Mouse (Mus musculus): Measurements from ENCODE around the gene Grik4. TPM values are rescaled to one million over a fixed set of nuclear protein-coding genes. Genes with fewer than 3 reads are reported as not detected.

The Grik4 gene
- total RNA-seq, 2 experiments from 2014 or later: 0.72 TPM; not detected in 1

DNA sequence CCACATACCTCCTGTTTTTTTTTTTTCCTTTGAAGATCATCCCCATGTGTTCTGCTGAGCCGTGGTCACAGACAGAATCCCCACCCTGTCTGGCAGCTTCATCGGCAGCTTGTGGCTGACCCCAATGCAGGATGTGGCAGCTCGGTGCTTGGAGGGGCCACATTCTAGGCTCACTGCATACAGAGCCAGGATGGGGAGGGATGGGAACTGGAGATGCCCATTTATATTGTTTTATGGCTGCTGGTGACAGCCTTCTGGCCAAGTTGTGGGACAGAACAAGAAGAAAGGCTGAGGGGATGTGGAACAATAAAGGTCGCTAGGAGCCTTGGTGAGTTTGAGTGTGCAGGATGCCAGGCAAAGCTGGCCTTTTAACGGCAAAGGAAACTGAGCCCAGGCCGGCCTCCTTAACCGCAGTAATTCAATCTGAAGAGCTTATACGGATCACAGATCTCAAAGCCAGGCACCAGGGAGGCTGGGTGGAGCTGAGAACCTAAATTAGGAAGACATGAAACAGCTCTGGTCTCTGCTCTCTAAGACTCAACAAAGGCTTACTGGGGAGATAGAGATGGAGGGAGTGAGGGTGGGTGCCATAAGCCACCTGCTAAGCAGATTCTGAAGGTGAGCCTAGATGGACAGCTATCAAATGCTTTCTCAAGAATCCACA, 241.0 kb downstream of the Grik4 start:
- no peak for ATAC-seq (replicated peaks; ENCODE audit: poor library complexity, severe bottlenecking)

DNA sequence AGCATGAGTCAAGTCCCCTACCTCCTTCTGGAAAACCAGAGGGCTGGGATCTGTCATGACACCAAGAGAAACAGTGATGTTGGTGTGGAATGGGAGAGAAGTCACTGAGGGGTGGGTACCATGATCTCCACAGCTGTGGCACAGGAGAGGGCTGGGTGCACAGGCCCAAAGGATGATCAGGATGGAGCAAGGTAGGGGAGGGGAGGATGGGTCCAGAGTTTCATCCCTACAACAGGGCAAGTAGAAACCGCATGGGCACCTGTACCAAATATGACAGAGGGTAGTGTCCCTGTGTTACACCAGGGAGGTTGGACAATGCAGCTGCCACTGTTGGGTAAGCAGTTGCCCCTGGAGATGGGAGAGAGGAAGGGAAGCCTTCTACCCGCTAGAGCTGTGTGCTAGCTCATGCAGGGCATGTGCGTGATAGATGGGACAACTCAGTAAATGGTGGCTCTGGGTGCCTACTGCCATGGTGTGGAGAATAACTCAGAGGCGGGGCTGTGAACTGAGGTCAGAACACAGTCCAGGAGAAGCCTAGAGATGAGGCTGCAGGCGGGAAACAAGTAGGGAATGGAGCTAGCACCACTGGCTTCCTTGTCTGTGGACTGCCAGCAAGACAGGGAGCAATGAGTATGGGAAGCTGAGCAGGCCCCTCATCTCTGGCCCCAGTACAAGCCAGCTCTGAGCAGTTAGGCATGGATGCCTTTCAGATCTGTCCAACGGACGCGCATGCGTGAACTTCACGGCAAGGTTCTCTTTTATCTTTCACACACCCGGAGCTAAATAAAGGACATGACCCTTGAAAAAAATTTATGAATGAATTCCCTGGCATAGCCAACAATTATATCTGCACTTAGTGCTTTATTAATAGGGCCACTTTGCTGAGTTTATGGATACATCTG, 241.8 kb downstream of the Grik4 start:
- no peak for ATAC-seq (replicated peaks; ENCODE audit: poor library complexity, severe bottlenecking)

DNA sequence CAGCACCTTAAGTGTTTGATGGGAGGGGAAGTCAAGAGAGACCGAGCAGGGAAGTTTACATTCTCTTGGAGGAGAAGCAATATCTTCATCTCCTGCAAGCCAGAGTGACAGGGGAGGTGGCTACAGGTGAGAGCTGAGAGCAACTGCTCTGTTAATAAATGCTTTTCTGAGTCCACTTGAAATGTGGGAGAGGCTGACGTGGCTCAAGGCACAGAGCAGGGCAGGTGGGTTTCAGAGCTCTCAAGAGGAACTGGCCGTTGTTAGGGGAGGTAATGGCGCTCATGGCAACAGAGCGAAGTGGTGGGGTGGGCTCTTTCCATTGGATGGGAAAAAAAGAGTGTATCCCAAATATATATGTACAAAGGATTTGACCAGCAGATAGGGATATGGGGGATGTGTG, 242.6 kb downstream of the Grik4 start:
- ATAC-seq (replicated peaks; ENCODE audit: poor library complexity, severe bottlenecking): no peak

DNA sequence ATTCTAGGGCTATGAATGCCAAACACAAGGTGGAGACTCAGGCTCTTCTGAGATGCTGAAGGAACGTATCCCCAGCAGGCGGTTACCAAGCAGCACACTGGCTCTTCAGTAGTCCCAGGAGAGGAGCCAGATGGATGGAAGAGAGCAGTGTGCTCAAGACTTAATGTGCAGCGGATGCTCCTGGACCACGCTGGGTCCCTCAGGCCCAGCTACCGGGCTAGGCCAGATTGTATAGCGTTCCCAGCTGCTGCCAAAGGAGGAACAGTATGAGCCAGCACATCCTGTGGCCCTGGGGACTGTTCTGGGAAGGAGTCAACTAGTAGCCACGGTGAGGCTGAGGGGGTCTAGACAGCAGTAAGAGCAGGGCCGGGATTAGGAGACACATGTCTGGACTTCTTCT, 251.3 kb downstream of the Grik4 start:
- ATAC-seq (replicated peaks; ENCODE audit: poor library complexity, severe bottlenecking): no peak

DNA sequence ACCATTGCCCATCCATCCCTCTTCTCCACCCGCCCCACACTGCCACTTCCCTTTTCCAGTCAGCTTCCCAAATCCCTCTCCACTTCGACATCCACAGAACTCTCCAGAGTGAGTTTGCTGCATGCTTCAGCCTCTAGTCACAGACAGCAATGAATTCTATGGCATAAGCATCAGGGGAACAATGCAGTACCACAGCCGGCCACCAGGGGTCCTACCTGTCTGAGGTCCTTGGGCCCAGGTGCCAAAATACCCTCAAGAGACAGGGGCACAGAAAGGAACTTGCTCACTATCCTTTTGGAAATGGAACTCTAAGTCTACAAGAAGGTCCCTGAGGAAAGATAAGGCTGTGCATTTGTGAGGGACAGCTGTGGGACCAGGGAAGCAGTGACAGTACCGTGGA, 256.1 kb downstream of the Grik4 start:
- ATAC-seq (replicated peaks; ENCODE audit: poor library complexity, severe bottlenecking): peak; percentile 56

DNA sequence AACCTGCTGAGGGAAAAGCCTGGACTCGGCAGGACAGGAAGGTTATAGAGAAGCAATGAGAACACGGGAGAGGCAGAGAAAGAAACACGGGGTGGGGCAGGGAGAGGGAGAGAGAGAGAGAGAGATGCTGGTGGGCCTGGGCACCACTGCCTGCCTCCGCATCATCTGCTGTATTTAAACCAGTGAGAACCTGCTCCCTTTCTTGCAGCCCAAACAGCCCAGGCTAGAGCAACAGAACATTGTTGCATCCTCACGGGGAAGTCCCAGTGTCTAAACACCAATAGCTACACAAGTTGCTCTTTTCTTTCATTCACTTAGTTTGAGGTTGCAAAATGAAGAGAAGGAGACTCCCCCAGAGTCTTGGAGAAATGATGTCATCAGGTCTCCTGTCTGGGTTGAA, 258.2 kb downstream of the Grik4 start:
- no peak for ATAC-seq (replicated peaks; ENCODE audit: poor library complexity, severe bottlenecking)

DNA sequence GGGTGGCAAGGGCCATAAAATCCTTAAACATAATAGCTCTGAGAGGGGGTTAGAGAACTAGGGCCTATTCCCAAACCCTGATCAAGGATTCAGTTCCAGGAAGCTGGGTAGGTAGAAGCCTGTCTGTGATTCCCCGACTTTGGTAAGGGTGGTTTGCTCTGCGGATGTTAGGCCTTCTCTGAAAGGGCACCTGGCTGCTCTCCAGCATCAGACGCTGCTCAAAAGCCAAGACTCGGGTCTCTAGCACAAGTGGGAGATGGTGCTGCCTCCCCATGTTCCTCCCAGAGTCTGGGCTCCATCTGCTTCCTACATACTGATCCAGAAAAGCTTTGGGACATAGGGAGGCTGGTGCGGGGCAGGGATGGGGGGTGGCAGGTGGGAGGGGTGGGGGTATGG, 270.3 kb downstream of the Grik4 start:
- peak; percentile 40; the same call in 1 of the 2 replicates for ATAC-seq (replicated peaks; ENCODE audit: poor library complexity, severe bottlenecking)

DNA sequence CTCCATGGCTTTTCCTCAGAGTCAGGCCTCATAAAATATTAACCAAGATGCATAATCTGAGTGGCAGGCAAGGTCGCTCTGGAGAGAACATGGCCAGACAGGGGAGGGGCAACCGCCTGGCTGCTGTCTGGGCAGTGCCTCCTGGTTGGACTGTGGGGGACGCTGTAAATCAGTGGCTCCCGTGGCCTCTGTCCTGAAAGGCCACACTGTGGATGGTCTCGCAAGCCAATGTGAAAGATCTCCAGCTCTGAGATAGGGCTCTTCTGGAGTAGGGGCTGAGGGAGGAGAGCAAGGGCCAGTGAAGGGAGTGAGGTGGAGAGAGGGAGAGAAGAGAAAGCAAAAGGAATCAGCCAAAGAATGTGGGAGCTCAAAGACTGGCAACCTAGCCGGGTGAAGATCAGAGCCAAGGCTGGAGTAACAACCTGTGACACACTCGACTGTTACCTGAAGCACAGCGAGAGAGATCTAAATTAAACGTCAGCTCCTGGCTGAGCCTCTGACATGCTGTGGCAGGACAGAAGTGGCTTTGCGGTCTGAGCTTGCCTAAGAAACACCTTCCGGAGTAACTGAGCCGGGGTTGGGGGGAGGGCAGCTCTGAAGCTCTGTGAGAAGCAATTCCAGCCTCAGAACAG, 270.8 kb downstream of the Grik4 start:
- ATAC-seq (replicated peaks; ENCODE audit: poor library complexity, severe bottlenecking): peak; percentile 91

DNA sequence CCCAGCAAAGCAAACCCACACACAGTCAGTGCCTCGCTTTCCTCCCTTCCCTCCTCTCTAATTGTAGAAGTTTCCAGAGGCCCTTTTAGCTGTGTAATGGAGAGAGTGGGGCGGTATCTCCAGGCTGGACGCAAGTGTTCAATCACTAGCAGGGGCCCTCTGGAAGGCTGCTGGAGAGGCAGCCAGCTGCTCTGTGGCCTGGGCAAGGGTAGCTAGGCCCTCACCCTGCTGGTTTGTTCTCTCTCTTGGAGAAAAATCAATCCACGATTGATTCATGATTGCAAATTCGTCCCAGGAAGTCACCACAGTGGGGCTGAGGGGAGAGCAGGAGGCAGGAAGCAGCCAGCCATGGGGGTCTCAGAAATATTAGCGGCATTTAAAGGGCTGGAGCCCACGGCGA, 271.3 kb downstream of the Grik4 start:
- no peak for ATAC-seq (replicated peaks; ENCODE audit: poor library complexity, severe bottlenecking)

DNA sequence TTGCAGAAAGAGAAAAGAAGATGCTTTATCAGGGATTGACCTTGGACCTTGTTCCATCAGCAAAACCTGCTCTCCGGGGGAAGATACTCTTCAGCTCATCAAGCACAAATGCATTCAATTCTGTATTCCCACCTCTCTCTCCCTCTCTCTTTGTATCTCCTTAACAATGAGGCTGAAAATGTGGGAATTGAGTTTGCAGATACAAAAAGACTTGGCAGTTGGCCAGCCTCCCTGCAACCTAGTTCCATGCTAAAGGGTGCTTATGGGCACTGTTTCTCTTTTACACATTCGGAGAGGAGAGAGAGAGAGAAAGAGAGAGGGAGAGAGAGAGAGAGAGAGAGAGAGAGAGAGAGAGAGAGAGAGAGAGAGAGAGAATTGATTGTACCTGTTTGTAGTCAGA, 273.7 kb downstream of the Grik4 start:
- ATAC-seq (replicated peaks; ENCODE audit: poor library complexity, severe bottlenecking): no peak

DNA sequence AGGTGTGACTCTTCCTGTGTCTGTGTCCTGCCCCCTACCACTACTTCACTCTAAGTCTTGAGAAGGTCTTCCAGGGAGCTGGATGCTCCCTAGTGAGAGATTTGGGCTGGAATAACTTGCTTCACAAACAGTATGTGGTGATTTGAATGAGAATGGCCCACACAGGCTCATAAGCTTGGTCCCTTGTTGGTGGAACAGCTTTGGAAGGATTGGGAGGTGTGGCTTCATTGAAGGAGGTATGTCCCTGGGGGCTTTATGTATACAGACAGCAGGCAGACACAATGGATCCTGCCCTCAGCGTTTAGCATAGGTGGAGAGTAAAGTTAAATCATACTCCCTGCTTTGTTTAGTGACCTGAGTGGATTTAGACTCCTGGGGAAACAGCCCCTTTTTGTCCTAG, 282.8 kb downstream of the Grik4 start:
- ATAC-seq (replicated peaks; ENCODE audit: poor library complexity, severe bottlenecking): no peak

DNA sequence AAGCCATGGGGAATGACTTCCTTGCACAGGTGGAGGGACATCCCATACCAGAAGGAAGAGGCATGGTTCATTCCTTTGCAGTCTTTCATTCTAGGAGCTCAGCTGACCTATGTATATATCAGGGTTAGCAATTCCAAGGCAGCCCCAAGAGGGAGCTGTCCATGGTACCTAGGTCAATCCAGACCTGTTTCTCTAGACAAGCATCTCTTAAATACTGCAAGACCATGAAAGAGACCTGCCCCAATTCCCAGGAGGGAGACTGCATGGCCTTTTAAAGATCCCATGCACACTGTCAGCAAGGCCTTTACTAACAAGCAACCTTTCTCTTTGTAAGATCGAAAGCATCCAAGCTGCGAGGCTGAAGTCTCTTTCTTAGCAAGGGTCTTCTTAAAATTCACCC, 291.5 kb downstream of the Grik4 start:
- 0 out of 2 replicates have a peak, but pooled peaks have one; percentile 35 for ATAC-seq (replicated peaks; ENCODE audit: poor library complexity, severe bottlenecking)

DNA sequence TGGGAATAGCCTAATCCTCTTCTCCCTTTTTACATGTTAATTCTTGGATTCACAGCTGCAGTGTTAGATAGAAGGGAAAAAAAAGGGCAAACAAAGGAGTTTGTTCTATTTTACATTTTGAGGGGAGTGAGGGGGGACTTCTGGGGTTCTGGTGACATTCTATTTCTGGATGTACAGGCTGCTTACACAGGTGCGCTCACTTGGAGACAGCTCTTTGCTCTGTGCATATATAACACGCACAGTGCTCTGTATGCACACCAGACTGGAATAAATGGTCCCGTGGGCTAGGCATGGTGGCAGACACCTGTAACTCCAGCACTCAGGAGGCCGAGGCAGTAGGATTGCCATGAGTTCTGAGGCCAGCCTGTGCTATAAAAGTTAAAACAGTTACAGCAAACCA, 292.0 kb downstream of the Grik4 start:
- no peak for ATAC-seq (replicated peaks; ENCODE audit: poor library complexity, severe bottlenecking)

DNA sequence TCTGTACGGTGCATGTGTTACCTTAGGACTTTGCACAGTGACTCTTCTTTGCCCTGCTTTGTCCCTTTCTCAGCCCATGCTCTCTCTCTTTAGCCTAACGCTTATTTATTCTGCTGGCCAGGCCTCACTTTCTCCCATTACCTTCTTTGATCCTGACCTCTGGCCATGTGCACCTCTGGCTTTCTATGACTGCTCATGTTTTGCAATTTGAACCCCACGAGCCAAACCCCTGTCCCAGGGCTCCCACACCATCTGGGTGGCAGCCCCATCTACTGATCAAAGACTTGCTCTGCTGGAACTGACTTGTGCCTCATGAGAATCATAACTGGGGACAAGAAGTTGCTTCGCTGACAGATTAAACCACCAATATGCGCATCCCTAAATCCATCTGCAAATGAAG, 294.4 kb downstream of the Grik4 start:
- ATAC-seq (replicated peaks; ENCODE audit: poor library complexity, severe bottlenecking): no peak

DNA sequence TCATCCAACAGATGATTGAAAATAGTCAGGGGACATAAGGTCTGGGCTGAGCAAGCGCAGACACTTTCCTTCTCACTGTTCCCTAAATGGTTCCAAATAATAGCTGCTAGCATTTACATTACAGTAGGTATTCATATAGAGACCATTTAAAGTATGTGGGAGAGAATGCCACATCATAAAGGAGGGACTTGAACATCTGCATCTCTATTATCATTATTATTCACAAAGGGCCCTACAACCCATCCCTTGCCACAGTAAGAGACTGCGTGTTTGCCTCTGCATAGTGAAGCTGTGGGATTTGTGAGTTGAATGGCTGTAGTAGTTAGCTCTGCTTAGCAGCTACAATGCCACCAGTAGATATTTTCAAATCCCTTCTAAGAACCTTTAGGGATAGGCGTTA, 296.2 kb downstream of the Grik4 start:
- ATAC-seq (replicated peaks; ENCODE audit: poor library complexity, severe bottlenecking): no peak

DNA sequence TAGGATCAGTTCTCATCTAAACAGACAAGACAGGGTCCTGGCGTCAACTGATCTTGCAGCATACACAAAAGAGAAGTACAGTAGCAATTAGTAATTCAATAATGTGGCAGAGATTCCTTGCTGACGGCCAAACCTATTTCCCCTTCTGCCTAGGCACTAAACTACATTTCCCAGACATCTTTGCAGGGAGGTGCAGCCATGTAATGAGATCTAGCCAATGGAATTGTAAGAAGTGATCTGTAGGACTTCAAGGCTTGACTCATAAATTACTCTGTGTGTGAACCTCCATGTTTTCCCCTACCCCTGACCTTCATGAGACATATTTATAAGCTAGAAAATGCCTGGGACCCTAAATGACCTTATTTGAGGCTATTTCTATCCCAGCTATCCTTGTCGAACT, 296.7 kb downstream of the Grik4 start:
- no peak for ATAC-seq (replicated peaks; ENCODE audit: poor library complexity, severe bottlenecking)

DNA sequence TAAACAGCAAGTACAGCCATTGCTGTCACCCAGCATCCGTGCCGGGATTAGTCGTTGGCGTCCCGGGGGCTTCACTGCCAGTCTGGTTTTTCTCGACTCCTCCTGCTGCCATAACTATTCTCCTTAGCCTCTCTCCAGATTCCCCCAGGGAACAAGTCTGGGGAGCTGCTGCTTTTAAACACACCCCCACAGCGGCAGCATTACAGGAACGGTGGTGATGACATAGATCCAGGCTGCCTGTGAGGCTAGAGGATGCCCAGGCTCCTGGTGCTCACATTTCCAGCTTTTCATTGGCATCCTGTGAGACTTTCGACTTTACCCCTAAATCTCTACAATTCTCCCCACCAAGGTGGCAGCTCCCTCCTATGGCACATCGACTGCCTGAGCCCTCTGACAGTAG, 297.5 kb downstream of the Grik4 start:
- ATAC-seq (replicated peaks; ENCODE audit: poor library complexity, severe bottlenecking): no peak

DNA sequence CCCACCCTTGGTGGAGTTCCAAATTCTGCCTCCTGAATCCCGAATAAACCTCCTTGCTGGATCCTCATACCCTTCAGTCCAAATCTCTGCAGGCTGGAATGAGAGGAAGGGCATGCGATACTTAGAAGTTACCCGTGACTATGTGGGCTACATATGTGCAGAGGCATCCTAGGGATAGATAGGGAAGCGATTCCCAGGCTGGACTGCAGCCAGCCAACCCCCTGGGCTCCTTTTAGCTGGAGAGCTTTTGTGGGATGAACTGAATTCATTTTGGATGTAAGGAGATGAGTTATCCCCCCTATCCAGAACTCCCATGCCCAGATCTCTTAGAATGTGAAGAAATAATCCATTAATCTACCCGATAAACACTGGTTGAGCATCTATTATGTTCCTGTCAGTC, 299.1 kb downstream of the Grik4 start:
- no peak for ATAC-seq (replicated peaks; ENCODE audit: poor library complexity, severe bottlenecking)

DNA sequence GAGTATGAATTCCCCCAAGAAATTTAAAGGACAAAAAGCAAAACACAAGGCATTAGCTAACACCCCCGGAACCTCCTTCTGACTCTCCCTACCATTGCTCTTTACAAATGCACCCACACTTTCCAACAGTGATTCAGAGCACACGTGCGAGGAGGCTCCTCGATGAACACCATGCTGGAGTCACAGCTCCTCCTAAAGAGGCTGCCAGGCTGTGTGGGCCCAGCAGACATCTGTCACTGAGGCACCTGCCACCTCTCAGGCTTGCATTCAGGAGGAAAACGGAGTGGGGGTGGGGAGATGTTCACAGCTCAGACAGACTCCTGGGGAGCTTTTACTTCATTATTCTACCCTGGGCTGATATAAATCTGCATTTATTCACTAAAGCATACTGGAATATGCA, 301.5 kb downstream of the Grik4 start:
- ATAC-seq (replicated peaks; ENCODE audit: poor library complexity, severe bottlenecking): no peak

DNA sequence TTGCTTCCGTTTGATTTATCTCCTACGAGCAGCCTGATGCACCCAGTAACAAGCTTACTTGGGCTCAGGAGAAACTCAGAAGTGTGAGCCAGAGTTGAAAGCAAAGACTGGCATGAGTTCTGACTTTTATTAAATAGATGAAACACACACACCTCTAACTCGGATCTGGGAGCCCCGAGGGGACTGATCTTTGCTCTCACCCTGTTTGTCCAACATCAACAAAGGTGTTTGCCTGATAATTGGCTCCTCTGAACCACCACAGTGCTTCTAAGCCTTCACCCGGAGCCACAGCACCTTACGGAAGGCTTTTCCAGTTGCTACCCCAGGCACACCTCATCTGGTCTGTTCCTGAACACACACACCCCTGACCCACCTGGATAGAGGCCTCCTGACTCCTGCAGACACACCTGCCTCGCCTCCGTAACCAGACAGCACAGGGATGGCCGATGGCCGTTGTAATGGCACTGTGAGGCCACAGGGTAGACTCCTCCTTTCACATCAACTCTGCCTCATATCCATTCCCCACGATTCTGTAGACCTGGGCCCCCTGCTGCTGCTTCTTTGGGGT, 302.7 kb downstream of the Grik4 start:
- no peak for ATAC-seq (replicated peaks; ENCODE audit: poor library complexity, severe bottlenecking)

DNA sequence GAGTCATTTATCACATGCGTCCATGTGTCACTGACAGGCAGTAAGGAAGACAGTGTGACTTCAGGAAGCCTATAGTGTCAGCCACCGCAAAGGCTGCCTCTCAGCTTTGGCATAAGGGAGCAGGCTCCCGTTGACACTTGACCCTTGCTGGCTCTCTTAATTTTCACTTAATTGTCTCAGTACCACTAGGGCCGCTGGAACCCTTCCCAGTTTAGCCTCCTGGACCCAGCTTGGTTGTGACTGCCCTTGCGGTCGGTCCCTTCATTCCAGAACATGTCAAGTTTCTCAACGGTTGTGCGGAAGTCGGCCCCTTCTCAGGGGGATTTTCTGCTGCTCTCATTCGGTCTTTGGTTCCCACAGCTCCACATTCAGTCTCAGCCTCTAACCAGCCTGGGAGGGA, 307.8 kb downstream of the Grik4 start:
- ATAC-seq (replicated peaks; ENCODE audit: poor library complexity, severe bottlenecking): no peak
